34 mouse cellular contexts compared by ENCODE assay signal in the genomic region with DNA sequence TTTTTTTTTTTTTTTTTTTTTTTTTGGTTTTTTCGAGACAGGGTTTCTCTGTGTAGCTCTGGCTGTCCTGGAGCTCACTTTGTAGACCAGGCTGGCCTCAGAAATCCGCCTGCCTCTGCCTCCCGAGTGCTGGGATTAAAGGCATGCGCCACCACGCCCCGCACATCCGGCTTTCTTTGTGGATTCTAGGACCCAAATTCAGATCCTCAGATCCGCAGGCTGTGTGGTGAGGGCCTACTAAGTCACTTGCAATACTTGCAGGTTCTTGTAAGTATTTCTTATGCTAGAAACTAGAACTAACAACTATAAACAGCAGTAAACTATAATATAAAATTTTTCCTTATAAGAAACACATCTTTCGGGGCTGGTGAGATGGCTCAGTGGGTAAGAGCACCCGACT. TPM values are rescaled to one million over a fixed set of nuclear protein-coding genes. Genes with fewer than 3 reads are reported as not detected.
"Had no signal": no experiment of that assay in that cellular context is flagged by ENCODE, and none has a peak within 500 bp of the region (broad histone marks: within the 10 kb centered on the region; RNA-seq: fewer than 3 reads in every experiment).

No protein-coding gene starts in this region.

RNA-seq across cellular contexts. Expression of a gene that starts 54.3 kb away (rescaled TPM):
- total RNA-seq: heart, postnatal 10 days; heart, postnatal 14 days; heart, postnatal 25 days; heart, postnatal 36 days; heart, postnatal 4 days; layer of hippocampus, adult 18-20 months; layer of hippocampus, adult 2 months; layer of hippocampus, adult 8-10 months; layer of hippocampus, postnatal 10 days; layer of hippocampus, postnatal 14 days; layer of hippocampus, postnatal 25 days; layer of hippocampus, postnatal 36 days; left cerebral cortex, adult 18-20 months; left cerebral cortex, adult 2 months; left cerebral cortex, adult 8-10 months had no signal
- polyA plus RNA-seq: heart, embryonic 12.5 days; heart, embryonic 13.5 days; heart, embryonic 14.5 days; heart, embryonic 15.5 days; heart, embryonic 16.5 days; heart, postnatal 0 days; hindbrain, embryonic 11.5 days; hindbrain, embryonic 12.5 days; hindbrain, embryonic 15.5 days; hindbrain, postnatal 0 days; inflammation-experienced regulatory T-cells, adult 6 months; intestine, embryonic 14.5 days; intestine, postnatal 0 days; kidney, adult 2 months; kidney, embryonic 14.5 days; kidney, embryonic 15.5 days; kidney, embryonic 16.5 days; kidney, postnatal 0 days; large intestine, adult 2 months had no signal
